Mouse (Mus musculus): ENCODE measurements around the gene Stip1. TPM values are rescaled to one million over a fixed set of nuclear protein-coding genes. Genes with fewer than 3 reads are reported as not detected.

The Stip1 gene
- polyA plus RNA-seq, 1 experiment from 2014 or later: 51.4 TPM

- H3K4me3 ChIP-seq (ENCODE audit: low read depth, low read length): no peak overlapping the region; the same call in 1 of the 2 replicates
- H3K27ac ChIP-seq (ENCODE audit: low read depth): no peak overlapping the region
- H3K27me3 ChIP-seq (ENCODE audit: insufficient read depth, low read length): no peaks in the 10 kb centered on the region
- peak overlapping the region; percentile 95 for H3K4me2 ChIP-seq (ENCODE audit: low read depth, low read length)
- 75% methylated on average over 13 of the region's 13 CpGs for WGBS (ENCODE audit: insufficient replicate concordance)
- no peak for DNase-seq
- TF ChIP-seq EP300 (IDR thresholded peaks at IDR 0.05; ENCODE audit: low read depth) (no peak), CTCF (IDR thresholded peaks at IDR 0.05; ENCODE audit: low read depth) (no peak)
- no peak for ATAC-seq
- H3K36me3 ChIP-seq (replicated peaks; ENCODE audit: insufficient read depth, low read length): peaks cover 9% of the 10 kb centered on the region
- H3K9me3 ChIP-seq (ENCODE audit: low read length): no peaks in the 10 kb centered on the region
- H3K4me1 ChIP-seq (ENCODE audit: insufficient read depth): peaks cover 45% of the 10 kb centered on the region
- H3K9ac ChIP-seq (replicated peaks): peak overlapping the region; percentile 68
Measured at GRCm38 (mm10) chr19:6977759-6978638, 61.8 kb downstream of the Stip1 start.

GRCm38 (mm10) chr19:6975537-6976521, 63.9 kb downstream of the Stip1 start, which contains the start of gene Plcb3:
Gene Plcb3 (minus strand): TSS chr19:6976470.
- H3K4me1 ChIP-seq (ENCODE audit: insufficient read depth): peaks cover 37% of the 10 kb centered on the region
- WGBS (ENCODE audit: insufficient replicate concordance): under 1% methylated on average over 16 of the region's 16 CpGs
- peak; percentile 79 for DNase-seq

GRCm38 (mm10) chr19:6974211-6975205, 65.3 kb downstream of the Stip1 start, which contains the start of gene Ppp1r14b:
Gene Ppp1r14b (plus strand): TSS chr19:6974968.
- no peak for TF ChIP-seq CTCF (IDR thresholded peaks at IDR 0.05; ENCODE audit: low read depth)
- TF ChIP-seq EP300 (IDR thresholded peaks at IDR 0.05; ENCODE audit: low read depth): no peak
- ATAC-seq: peak; percentile 62
- Histone ChIP-seq H3K4me1 (ENCODE audit: insufficient read depth) (peaks cover 47% of the 10 kb centered on the region), H3K27ac (ENCODE audit: low read depth) (peak within 1 kb of the TSS; percentile 88), H3K9ac (replicated peaks) (peak within 1 kb of the TSS; percentile 74), H3K27me3 (ENCODE audit: insufficient read depth, low read length) (no peaks in the 10 kb centered on the region), H3K36me3 (replicated peaks; ENCODE audit: insufficient read depth, low read length) (peaks cover 7% of the 10 kb centered on the region), H3K9me3 (ENCODE audit: low read length) (no peaks in the 10 kb centered on the region), H3K4me3 (ENCODE audit: low read depth, low read length) (peak within 1 kb of the TSS; percentile 65), H3K4me2 (ENCODE audit: low read depth, low read length) (peak within 1 kb of the TSS; percentile 98)
- DNase-seq: peak; percentile 88
- 1% methylated on average over 63 of the region's 84 CpGs for WGBS (ENCODE audit: insufficient replicate concordance)

More at GRCm38 (mm10) chr19:6975537-6976521, 63.9 kb downstream of the Stip1 start, which contains the start of gene Plcb3:
- Histone ChIP-seq H3K9me3 (ENCODE audit: low read length) (no peaks in the 10 kb centered on the region), H3K27ac (ENCODE audit: low read depth) (peak within 1 kb of the TSS; percentile 88), H3K4me3 (ENCODE audit: low read depth, low read length) (peak within 1 kb of the TSS; percentile 65), H3K9ac (replicated peaks) (peak within 1 kb of the TSS; percentile 74), H3K27me3 (ENCODE audit: insufficient read depth, low read length) (no peaks in the 10 kb centered on the region), H3K4me2 (ENCODE audit: low read depth, low read length) (peak within 1 kb of the TSS; percentile 98), H3K36me3 (replicated peaks; ENCODE audit: insufficient read depth, low read length) (peaks cover 7% of the 10 kb centered on the region)
- TF ChIP-seq EP300 (IDR thresholded peaks at IDR 0.05; ENCODE audit: low read depth) (peak; percentile 36; the same call in 1 of the 2 replicates), CTCF (IDR thresholded peaks at IDR 0.05; ENCODE audit: low read depth) (peak; percentile 60)
- no peak for ATAC-seq

GRCm38 (mm10) chr19:6973581-6974190, 66.1 kb downstream of the Stip1 start:
- peak overlapping the region; percentile 65 for H3K4me3 ChIP-seq (ENCODE audit: low read depth, low read length)
- no peak for TF ChIP-seq EP300 (IDR thresholded peaks at IDR 0.05; ENCODE audit: low read depth)
- no peak for TF ChIP-seq CTCF (IDR thresholded peaks at IDR 0.05; ENCODE audit: low read depth)
- peak overlapping the region; percentile 98 for H3K4me2 ChIP-seq (ENCODE audit: low read depth, low read length)
- DNase-seq (no peak), ATAC-seq (no peak)
- no peaks in the 10 kb centered on the region for H3K27me3 ChIP-seq (ENCODE audit: insufficient read depth, low read length)
- 25% methylated on average over 12 of the region's 12 CpGs for WGBS (ENCODE audit: insufficient replicate concordance)
- H3K9me3 ChIP-seq (ENCODE audit: low read length): no peaks in the 10 kb centered on the region
- H3K27ac ChIP-seq (ENCODE audit: low read depth): 0 out of 2 replicates have a peak overlapping the region, but pooled peaks have one; percentile 3
- peaks cover 7% of the 10 kb centered on the region for H3K36me3 ChIP-seq (replicated peaks; ENCODE audit: insufficient read depth, low read length)
- H3K9ac ChIP-seq (replicated peaks): peak overlapping the region; percentile 74; the same call in 1 of the 2 replicates
- H3K4me1 ChIP-seq (ENCODE audit: insufficient read depth): peaks cover 46% of the 10 kb centered on the region
